Mouse (Mus musculus) liver, adult 2 months (tissue): Measurements from ENCODE around the gene Col25a1. TPM values are rescaled to one million over a fixed set of nuclear protein-coding genes. Genes with fewer than 3 reads are reported as not detected.

Experiments used
- DNase-seq: peaks from one replicate; pipeline ENCODE4 v3.0.0-alpha.2; 2011; ENCODE audit warnings: low read depth, low spot score; ENCODE audit errors: extremely low read depth
- H3K27ac ChIP-seq: fragments of 200-500 bp; replicated peaks from 2 replicates; pipeline ENCODE4 v1.5.1; 2012; ENCODE audit warnings: low read depth, mild to moderate bottlenecking, control low read depth, inconsistent platforms, low read length; ENCODE audit not compliant: insufficient read depth
- H3K27me3 ChIP-seq: fragments of 200-500 bp; 2 replicates; pipeline ENCODE4 v1.6.1; 2012; ENCODE audit warnings: mild to moderate bottlenecking, moderate library complexity, low read length, inconsistent platforms; ENCODE audit not compliant: control insufficient read depth, insufficient read depth
- H3K36me3 ChIP-seq: fragments of 200-500 bp; 2 replicates; pipeline ENCODE4 v1.6.1; 2012; ENCODE audit warnings: low read length, inconsistent platforms; ENCODE audit not compliant: control insufficient read depth, insufficient read depth
- H3K4me1 ChIP-seq: fragments of 200-500 bp; 2 replicates; pipeline ENCODE4 v1.6.1; 2011; ENCODE audit warnings: low read length; ENCODE audit not compliant: control insufficient read depth, insufficient read depth
- H3K4me3 ChIP-seq: fragments of 200-500 bp; 2 replicates; pipeline ENCODE4 v1.5.1; 2011; ENCODE audit warnings: low read depth, mild to moderate bottlenecking, control low read depth, low read length, moderate library complexity; ENCODE audit not compliant: insufficient read depth
- H3K79me2 ChIP-seq: fragments of 200-500 bp; 2 replicates; pipeline ENCODE4 v1.6.1; 2012; ENCODE audit warnings: inconsistent platforms, mild to moderate bottlenecking, low read length, moderate library complexity; ENCODE audit not compliant: control insufficient read depth, insufficient read depth
- H3K9ac ChIP-seq: fragments of 200-500 bp; 2 replicates; pipeline ENCODE4 v1.6.1; 2012; ENCODE audit warnings: low read depth, mild to moderate bottlenecking, control low read depth, inconsistent platforms, low read length
- CTCF ChIP-seq: fragments of 200-500 bp; IDR thresholded peaks from 2 replicates; pipeline ENCODE4 v1.5.1; 2011; ENCODE audit warnings: low read depth, low read length, control low read depth
- POLR2A ChIP-seq: fragments of 200-500 bp; IDR thresholded peaks from 2 replicates; pipeline ENCODE4 v1.6.1; 2011; ENCODE audit warnings: low read length, control low read depth; ENCODE audit not compliant: insufficient read depth; ENCODE audit errors: extremely low read depth
- WGBS: fragments of 180-500 bp; shearing (Covaris S2); methylation state at CpG from one replicate; pipeline ENCODE4 v1.1.7; 2018; 5-methylcytosine and 5-hydroxymethylcytosine counted together
- polyA plus RNA-seq: library from polyadenylated mRNA; depleted of rRNA; stranded (reverse); fragments of >200 nt; gene quantifications from 2 replicates; pipeline ENCODE4 v1.2.3, GENCODE M21; 2012
- total RNA-seq: library from RNA; depleted of rRNA; stranded (reverse); fragments of >200 nt; gene quantifications from 2 replicates; pipeline ENCODE4 v1.2.3, GENCODE M21; 2014

Col25a1 gene
- total and polyA plus RNA-seq, 2 experiments = 0.05 to 0.09 TPM

DNA sequence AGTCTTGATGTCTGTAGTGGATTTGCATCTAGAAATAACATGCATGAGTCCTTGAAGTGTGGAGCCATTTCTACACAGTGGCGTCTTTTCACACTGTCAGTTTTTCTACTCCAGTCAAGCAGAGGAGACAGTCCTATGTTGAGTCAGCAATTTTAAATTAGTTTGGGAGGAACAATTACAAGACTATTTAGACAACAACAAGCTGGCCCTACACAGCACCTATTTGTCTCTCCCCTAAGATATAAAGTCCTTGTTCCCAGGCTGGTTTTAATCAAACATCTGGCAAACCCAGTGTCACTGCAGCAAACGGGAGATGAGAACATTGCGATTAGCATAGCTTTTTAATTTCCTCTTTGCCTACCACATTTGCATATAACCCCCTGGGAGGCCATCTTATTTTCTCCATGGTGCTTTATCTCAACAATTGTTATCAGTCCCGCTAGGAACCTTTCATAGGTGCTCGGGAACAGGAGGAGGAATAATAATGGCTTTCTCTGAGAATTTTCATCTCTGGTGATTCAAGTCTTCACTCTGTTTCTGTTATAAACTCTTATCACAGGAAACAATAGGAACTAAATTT lies 37.1 kb upstream of the Col25a1 start:
- 82% methylated on average over 5 of the region's 5 CpGs for WGBS

DNA sequence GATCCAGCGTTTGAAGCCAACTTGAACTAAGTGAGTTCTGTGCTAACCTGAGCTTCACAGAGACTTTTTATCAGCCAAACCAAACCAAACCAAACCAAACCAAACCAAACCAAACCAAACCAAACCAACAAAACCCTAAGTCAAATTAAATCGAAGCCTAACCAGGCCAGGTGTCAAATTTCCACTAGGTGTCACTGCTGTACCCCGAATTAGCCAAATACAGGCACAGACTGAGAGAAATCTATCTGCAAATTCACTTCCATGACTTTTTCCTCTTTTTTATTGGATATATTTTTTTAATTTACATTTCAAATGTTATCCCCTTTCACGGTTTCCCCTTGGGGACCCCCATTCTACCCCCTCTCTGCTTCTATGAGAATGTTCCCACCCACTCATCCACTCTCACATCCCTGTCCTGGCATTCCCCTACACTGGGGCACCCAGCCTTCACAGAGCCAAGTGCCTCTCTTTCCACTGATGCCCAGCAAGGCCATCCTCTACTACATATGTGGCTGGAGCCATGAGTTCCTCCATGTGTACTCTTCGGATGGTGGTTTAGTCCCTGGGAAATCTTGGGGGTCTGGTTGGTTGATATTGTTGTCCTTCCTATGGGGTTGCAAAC lies 36.0 kb upstream of the Col25a1 start:
- peak; percentile 37 for DNase-seq
- WGBS = 38% methylated on average over 5 of the region's 5 CpGs
- H3K4me1 ChIP-seq = no peaks in the 10 kb centered on the region
- no peaks in the 10 kb centered on the region for H3K36me3 ChIP-seq
- peak; percentile 25 for TF ChIP-seq CTCF
- TF ChIP-seq POLR2A = no peak
- no peaks in the 10 kb centered on the region for H3K79me2 ChIP-seq
- no peak overlapping the region for H3K27ac ChIP-seq
- H3K9ac ChIP-seq = no peak overlapping the region
- no peak overlapping the region for H3K4me3 ChIP-seq
- no peaks in the 10 kb centered on the region for H3K27me3 ChIP-seq

More for the DNA sequence above, 37.1 kb upstream of the Col25a1 start:
- Histone ChIP-seq H3K4me3 (no peak overlapping the region), H3K9ac (no peak overlapping the region), H3K4me1 (no peaks in the 10 kb centered on the region), H3K36me3 (no peaks in the 10 kb centered on the region), H3K27me3 (no peaks in the 10 kb centered on the region), H3K27ac (no peak overlapping the region), H3K79me2 (no peaks in the 10 kb centered on the region)
- TF ChIP-seq CTCF = no peak
- no peak for TF ChIP-seq POLR2A
- DNase-seq = no peak

DNA sequence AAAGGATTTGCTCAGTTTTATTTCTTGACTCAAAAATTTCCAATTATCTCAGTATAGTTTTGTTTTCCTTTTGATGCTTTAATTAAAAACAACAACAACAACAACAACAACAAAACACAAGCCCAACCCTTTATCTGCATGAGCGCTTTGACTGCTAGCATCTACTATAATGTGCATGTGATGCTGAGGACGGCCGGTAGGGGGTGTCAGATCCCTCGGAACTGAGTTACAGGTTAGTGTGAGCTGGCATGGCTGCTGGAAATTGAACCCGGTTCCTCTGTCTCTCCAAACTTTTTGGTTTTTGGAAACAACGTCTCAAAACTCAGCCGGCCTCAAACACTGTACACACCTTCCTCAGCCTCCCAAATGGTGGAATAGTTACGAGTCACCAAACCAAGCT lies 27.8 kb upstream of the Col25a1 start:
- TF ChIP-seq CTCF = peak; percentile 59
- no peak for TF ChIP-seq POLR2A
- no peak overlapping the region for H3K9ac ChIP-seq
- H3K36me3 ChIP-seq = no peaks in the 10 kb centered on the region
- H3K27ac ChIP-seq = no peak overlapping the region
- H3K4me1 ChIP-seq = no peaks in the 10 kb centered on the region
- 75% methylated on average over 8 of the region's 8 CpGs for WGBS
- no peaks in the 10 kb centered on the region for H3K79me2 ChIP-seq
- H3K4me3 ChIP-seq = no peak overlapping the region
- DNase-seq = peak; percentile 8
- no peaks in the 10 kb centered on the region for H3K27me3 ChIP-seq

DNA sequence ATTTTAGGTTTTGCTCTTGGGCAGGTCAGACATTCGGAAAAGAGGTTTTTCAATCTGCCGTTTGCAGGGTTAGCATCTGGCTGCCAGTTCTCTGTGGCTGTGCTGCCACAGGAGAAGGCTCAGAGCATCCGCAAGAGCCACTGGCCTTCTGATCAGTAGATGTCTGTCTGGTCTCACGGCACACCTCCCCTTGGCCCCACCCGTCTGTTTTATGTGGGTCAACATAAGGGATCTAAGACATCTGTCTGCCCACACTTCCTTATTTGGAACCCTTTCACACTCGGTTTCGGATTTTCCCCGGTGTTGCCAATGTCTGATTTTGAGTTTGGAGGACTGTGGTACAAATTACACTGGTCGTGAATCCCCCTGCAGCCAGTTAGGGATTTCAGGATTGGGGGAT lies 26.8 kb upstream of the Col25a1 start:
- Histone ChIP-seq H3K4me1 (no peaks in the 10 kb centered on the region), H3K27me3 (no peaks in the 10 kb centered on the region), H3K4me3 (no peak overlapping the region), H3K27ac (no peak overlapping the region), H3K79me2 (no peaks in the 10 kb centered on the region), H3K36me3 (no peaks in the 10 kb centered on the region), H3K9ac (no peak overlapping the region)
- 79% methylated on average over 9 of the region's 9 CpGs for WGBS
- no peak for DNase-seq
- TF ChIP-seq POLR2A (no peak), CTCF (no peak)

DNA sequence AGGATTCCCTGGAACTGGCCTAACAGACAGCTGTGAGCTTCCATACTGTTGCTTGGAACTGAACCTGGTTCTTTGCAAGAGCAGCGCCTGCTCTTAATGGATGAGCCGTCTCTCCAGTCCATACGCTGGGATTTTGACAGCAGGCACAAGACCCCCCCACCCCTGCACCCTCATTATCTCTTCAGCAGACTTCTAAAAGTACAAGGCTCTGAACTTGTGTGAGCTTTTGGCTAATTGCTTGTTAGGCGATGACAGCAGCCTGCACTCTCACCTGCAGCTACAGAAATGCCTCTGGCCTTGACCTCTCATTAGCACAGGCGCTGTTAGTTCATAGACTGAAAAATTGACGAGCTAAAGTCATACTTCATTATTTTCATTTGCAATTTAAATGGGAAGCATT lies 14.4 kb upstream of the Col25a1 start:
- TF ChIP-seq CTCF (no peak), POLR2A (no peak)
- 84% methylated on average over 6 of the region's 6 CpGs for WGBS
- Histone ChIP-seq H3K27me3 (no peaks in the 10 kb centered on the region), H3K4me1 (no peaks in the 10 kb centered on the region), H3K79me2 (no peaks in the 10 kb centered on the region), H3K9ac (no peak overlapping the region), H3K4me3 (no peak overlapping the region), H3K27ac (no peak overlapping the region), H3K36me3 (no peaks in the 10 kb centered on the region)
- DNase-seq = no peak

DNA sequence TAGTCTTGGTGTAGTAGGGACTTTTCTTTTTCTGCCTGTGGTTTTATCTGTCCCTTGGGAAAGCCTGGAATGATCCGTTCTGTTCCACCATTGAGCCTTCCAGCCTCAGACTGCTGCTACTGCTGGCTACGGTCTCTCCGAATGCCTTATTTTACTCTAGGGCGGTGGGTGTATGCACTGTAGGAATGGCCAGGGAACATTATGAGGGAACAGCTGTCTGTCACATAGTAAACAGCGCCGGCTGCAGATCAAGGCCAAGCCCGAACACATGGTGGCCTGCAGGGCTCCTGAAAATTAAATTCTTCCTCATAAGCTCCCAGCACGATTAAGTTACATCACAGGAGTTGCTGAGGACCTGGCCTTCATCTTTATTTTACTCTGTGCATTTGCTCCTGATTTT lies 3.5 kb upstream of the Col25a1 start:
- Histone ChIP-seq H3K36me3 (no peaks in the 10 kb centered on the region), H3K4me3 (no peak overlapping the region), H3K4me1 (peaks cover 4% of the 10 kb centered on the region; the same call in 1 of the 2 replicates), H3K79me2 (no peaks in the 10 kb centered on the region), H3K27me3 (no peaks in the 10 kb centered on the region), H3K9ac (no peak overlapping the region), H3K27ac (no peak overlapping the region)
- TF ChIP-seq CTCF = no peak
- no peak for TF ChIP-seq POLR2A
- 93% methylated on average over 8 of the region's 8 CpGs for WGBS
- DNase-seq = no peak
